Mouse (Mus musculus) limb, embryonic 11.5 days (tissue): ENCODE results near the gene Slc11a2. TPM values are rescaled to one million over a fixed set of nuclear protein-coding genes. Genes with fewer than 3 reads are reported as not detected.

Source experiments
- ATAC-seq: fragments of 200-750 bp; cut with Nextera tagmentation; 2 replicates; pipeline ENCODE4 v1.8.0; 2017; ENCODE audit warnings: low read depth; ENCODE audit not compliant: insufficient number of reproducible peaks, low FRiP score, low TSS enrichment
- DNase-seq: peaks from one replicate; pipeline ENCODE4 v3.0.0-alpha.2; 2015; ENCODE audit warnings: low spot score
- H3K27ac ChIP-seq: fragments of 300-500 bp; sonication (generic); replicated peaks from 2 replicates; pipeline ENCODE4 v1.5.1; 2014; ENCODE audit warnings: low read depth, mild to moderate bottlenecking, low read length
- H3K27me3 ChIP-seq: fragments of 300-500 bp; sonication (generic); 2 replicates; pipeline ENCODE4 v1.6.1; 2014; ENCODE audit warnings: mild to moderate bottlenecking, low read length, mixed read lengths; ENCODE audit not compliant: control insufficient read depth, insufficient read depth
- H3K36me3 ChIP-seq: fragments of 300-500 bp; sonication (generic); 2 replicates; pipeline ENCODE4 v1.6.1; 2014; ENCODE audit warnings: mild to moderate bottlenecking, low read length, moderate library complexity, mixed read lengths; ENCODE audit not compliant: control insufficient read depth, insufficient read depth
- H3K4me1 ChIP-seq: fragments of 300-500 bp; sonication (generic); 2 replicates; pipeline ENCODE4 v1.6.1; 2014; ENCODE audit warnings: low read length, mixed read lengths; ENCODE audit not compliant: control insufficient read depth, insufficient read depth
- H3K4me2 ChIP-seq: fragments of 300-500 bp; sonication (generic); 2 replicates; pipeline ENCODE4 v1.6.1; 2014; ENCODE audit warnings: low read depth, mild to moderate bottlenecking, moderate library complexity; ENCODE audit not compliant: severe bottlenecking
- H3K4me3 ChIP-seq: fragments of 300-500 bp; sonication (generic); 2 replicates; pipeline ENCODE4 v1.5.1; 2014; ENCODE audit warnings: low read depth, low read length
- H3K9ac ChIP-seq: fragments of 300-500 bp; sonication (generic); 2 replicates; pipeline ENCODE4 v1.6.1; 2014; ENCODE audit warnings: mild to moderate bottlenecking, low read length
- H3K9me3 ChIP-seq: fragments of 300-500 bp; sonication (generic); 2 replicates; pipeline ENCODE4 v1.6.1; 2016; ENCODE audit warnings: low read length; ENCODE audit not compliant: control insufficient read depth
- WGBS: fragments of 180-500 bp; shearing (Covaris S2); extraction: QIAGEN DNeasy Blood & Tissue Kit; methylation state at CpG from one replicate; pipeline ENCODE4 v1.1.7; 2014; 5-methylcytosine and 5-hydroxymethylcytosine counted together
- polyA plus RNA-seq: library from polyadenylated mRNA; unstranded; fragments of >200 nt; fragmentation: Nextera tagmentation; extraction: Ambion mirVana; gene quantifications from 2 replicates; pipeline ENCODE4 v1.2.1, GENCODE M21; 2014

The Slc11a2 gene
- polyA plus RNA-seq, 1 experiment from 2014 or later, result 19.5 TPM

DNA sequence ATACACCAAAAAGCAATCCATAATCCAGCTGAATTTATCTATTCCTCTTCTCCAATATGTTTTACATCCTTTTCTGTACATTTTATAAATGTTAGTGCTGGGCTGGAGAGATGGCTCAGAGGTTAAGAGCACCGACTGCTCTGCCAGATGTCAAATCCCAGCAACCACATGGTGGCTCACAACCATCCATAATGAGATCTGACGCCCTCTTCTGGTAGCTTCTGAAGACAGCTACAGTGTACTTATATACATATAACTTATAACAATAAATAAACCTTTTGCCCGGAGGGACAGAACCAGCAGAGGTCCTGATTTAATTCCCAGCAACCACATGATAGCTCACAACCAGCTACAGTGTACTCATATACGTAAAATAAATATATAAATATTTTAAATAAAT lies 23.7 kb upstream of the Slc11a2 start:
- Histone ChIP-seq H3K4me2 (no peak overlapping the region), H3K9ac (no peak overlapping the region), H3K36me3 (no peaks in the 10 kb centered on the region), H3K4me3 (no peak overlapping the region), H3K9me3 (no peaks in the 10 kb centered on the region), H3K27me3 (no peaks in the 10 kb centered on the region), H3K4me1 (no peaks in the 10 kb centered on the region), H3K27ac (no peak overlapping the region)
- ATAC-seq (no peak), DNase-seq (no peak)
- WGBS, result 74% methylated on average over 4 of the region's 4 CpGs

DNA sequence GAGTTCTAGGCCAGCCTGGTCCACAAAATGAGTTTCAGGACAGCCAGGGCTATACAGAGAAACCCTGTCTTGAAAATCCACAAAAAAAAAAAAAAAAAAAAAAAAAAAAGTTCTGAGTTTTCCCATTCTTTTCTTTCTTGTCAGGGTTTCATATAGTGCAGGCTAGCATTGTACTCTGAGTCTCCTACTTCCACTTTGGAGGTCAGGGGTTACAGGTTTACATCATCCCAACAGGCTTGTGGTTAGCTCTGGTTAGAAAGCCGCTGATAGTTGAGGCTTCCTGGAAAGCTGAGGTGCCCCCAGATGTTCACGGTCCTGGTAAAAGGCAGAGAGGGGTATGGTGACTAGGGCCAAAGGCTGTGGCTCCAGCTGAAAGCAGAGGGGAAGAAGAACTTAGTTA lies 22.0 kb upstream of the Slc11a2 start:
- H3K9ac ChIP-seq, result no peak overlapping the region
- no peak overlapping the region for H3K4me2 ChIP-seq
- H3K4me3 ChIP-seq, result no peak overlapping the region
- H3K4me1 ChIP-seq, result no peaks in the 10 kb centered on the region
- H3K36me3 ChIP-seq, result no peaks in the 10 kb centered on the region
- no peak overlapping the region for H3K27ac ChIP-seq
- no peaks in the 10 kb centered on the region for H3K27me3 ChIP-seq
- no peaks in the 10 kb centered on the region for H3K9me3 ChIP-seq
- 84% methylated on average over 2 of the region's 2 CpGs for WGBS
- DNase-seq (no peak), ATAC-seq (no peak)

DNA sequence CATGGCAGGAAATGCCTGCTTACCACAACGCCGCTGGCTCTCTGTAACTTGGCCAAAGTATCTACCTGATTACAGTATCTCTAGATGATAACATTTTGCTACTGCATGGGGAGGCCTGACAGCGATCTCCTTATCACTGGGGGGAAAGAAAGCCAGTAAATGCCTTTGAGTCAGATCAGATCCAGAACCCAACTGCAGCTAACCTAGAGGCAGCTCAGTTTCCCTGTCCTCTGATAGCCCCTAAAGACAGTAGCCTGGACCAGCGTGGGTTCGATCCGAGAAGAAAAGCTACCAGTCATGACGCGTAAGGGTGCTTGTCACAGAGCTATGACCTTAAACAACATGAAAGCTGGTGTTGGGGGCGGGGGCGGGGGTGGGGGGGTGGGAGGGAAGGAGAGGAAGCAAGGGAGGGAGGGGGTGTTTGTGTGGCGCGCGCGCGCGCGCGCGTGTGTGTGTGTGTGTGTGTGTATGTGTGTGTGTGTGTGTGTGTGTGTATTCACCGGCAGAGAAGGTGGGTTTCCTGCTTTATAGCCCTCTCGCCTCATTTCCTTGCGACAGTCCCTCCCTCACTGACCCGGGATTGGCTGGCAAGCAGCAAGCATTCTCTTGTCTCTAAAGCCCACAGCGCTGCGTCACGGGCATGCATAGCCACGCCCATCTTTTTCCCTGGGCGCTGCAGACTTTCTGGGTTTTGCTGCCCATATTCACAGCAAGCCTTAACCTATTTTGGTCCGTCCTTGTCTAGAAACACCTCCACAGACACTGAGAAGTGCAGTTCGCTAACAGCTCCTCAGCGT lies 18.5 kb upstream of the Slc11a2 start:
- ATAC-seq (peak; percentile 94), DNase-seq (peak; percentile 91)
- no peaks in the 10 kb centered on the region for H3K9me3 ChIP-seq
- no peaks in the 10 kb centered on the region for H3K4me1 ChIP-seq
- peak overlapping the region; percentile 44 for H3K4me2 ChIP-seq
- H3K4me3 ChIP-seq, result peak overlapping the region; percentile 21
- peak overlapping the region; percentile 1; the same call in 1 of the 2 replicates for H3K9ac ChIP-seq
- no peaks in the 10 kb centered on the region for H3K27me3 ChIP-seq
- H3K36me3 ChIP-seq, result no peaks in the 10 kb centered on the region
- H3K27ac ChIP-seq, result 0 out of 2 replicates have a peak overlapping the region, but pooled peaks have one; percentile 60
- WGBS, result 8% methylated on average over 21 of the region's 31 CpGs

DNA sequence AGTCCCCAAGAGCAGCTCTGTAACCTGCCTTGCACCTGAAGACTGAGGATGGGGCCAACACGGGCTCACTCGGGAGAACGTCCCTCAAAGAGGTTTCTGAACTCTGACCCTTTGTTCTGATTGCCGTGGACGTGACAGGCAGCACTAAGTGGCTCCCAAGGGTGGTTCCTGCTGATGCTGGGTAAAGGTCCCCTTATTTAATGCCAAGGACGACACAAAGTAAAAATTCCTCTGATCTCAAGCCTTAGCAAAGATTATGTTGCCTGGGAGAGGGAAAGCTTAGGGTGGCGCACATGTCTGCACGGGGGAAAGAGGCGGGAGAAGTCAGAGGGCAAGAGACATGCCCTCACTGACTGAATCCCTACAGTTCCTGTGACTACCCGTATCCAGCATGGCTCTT lies 11.6 kb upstream of the Slc11a2 start:
- H3K4me2 ChIP-seq, result no peak overlapping the region
- ATAC-seq, result no peak
- no peak overlapping the region for H3K4me3 ChIP-seq
- no peak overlapping the region for H3K9ac ChIP-seq
- H3K36me3 ChIP-seq, result no peaks in the 10 kb centered on the region
- no peaks in the 10 kb centered on the region for H3K27me3 ChIP-seq
- 75% methylated on average over 10 of the region's 10 CpGs for WGBS
- DNase-seq, result no peak
- H3K9me3 ChIP-seq, result no peaks in the 10 kb centered on the region
- H3K27ac ChIP-seq, result no peak overlapping the region
- H3K4me1 ChIP-seq, result no peaks in the 10 kb centered on the region

DNA sequence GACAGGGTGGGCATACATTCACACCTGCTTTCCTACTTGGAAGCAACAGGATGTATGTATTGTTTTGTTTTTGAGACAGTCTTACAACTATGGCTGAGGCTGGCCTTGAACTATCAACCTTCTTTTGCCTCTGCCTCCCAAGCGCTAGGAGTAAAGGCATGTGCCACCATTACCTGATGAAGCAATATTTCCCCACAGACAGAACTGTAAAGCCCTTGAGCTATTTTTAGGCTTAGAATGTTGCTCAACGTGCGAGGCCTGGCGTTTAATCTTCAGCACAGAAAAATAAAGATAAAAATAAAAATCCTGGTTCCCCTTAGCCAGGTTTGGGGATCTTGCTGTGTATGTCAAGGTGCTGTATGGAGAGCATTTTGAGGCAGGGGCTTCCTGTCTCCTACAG lies 11.2 kb upstream of the Slc11a2 start:
- no peak for ATAC-seq
- 90% methylated on average over 4 of the region's 4 CpGs for WGBS

DNA sequence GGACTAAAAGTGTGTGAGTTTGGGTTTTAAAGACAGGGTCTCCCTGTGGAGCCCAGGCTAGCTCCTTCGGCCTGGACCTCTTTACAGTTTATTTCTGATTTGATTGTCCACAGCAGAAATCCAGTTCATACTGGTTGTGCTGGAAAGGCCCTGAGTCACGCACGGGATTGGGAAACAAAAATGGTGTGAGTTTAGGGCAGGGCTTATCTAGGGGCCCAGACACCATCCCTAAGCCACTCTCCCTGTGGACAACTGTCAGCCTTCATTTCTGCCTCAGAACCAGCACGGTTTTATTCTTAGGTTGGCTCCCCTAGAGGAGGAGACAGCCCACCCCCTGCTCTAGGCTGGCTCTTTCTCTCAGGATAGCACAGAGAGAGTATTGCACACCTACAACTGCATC lies 8.4 kb upstream of the Slc11a2 start:
- WGBS, result 71% methylated on average over 4 of the region's 4 CpGs
- Histone ChIP-seq H3K27ac (no peak overlapping the region), H3K9ac (no peak overlapping the region), H3K4me3 (no peak overlapping the region), H3K4me2 (no peak overlapping the region), H3K9me3 (no peaks in the 10 kb centered on the region), H3K36me3 (no peaks in the 10 kb centered on the region), H3K4me1 (no peaks in the 10 kb centered on the region), H3K27me3 (no peaks in the 10 kb centered on the region)
- DNase-seq, result no peak
- ATAC-seq, result no peak

More for the DNA sequence above, 11.2 kb upstream of the Slc11a2 start:
- H3K27ac ChIP-seq, result no peak overlapping the region
- no peak overlapping the region for H3K4me3 ChIP-seq
- DNase-seq, result no peak
- H3K4me2 ChIP-seq, result no peak overlapping the region
- no peak overlapping the region for H3K9ac ChIP-seq
- no peaks in the 10 kb centered on the region for H3K4me1 ChIP-seq
- no peaks in the 10 kb centered on the region for H3K36me3 ChIP-seq
- H3K27me3 ChIP-seq, result no peaks in the 10 kb centered on the region
- no peaks in the 10 kb centered on the region for H3K9me3 ChIP-seq

DNA sequence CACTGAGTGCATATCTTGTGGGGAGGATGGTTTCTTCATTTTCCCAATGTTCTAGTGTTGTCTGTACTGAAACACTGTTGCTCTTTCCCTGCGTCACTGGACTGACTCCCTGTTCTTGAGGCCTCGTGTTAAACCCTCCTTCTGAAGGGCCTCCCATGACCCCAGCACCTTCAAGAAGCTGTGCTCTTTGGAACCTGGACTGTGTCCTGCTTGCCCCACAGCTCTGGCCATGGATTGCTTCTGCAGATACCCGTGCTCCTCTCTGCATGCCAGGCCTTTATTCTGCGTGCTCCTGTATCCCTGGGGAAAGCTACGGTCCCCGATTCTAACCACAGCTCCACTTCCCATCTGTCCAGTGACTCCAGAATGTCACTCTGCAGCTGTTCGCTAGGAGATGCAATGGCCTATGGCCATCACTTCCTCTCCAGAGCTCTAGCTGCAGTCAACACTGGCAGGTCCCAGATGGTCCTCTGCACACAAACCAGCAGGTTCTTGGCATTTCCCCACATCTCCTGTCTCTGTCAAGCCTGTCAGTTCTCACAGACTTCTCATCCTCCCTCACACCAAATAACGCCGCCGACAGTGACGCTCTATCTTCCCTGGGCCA lies 5.2 kb upstream of the Slc11a2 start:
- no peaks in the 10 kb centered on the region for H3K27me3 ChIP-seq
- H3K9ac ChIP-seq, result no peak overlapping the region; the same call in 1 of the 2 replicates
- no peak overlapping the region for H3K4me3 ChIP-seq
- no peaks in the 10 kb centered on the region for H3K4me1 ChIP-seq
- no peaks in the 10 kb centered on the region for H3K9me3 ChIP-seq
- H3K27ac ChIP-seq, result no peak overlapping the region
- 77% methylated on average over 11 of the region's 11 CpGs for WGBS
- no peak overlapping the region for H3K4me2 ChIP-seq
- no peaks in the 10 kb centered on the region for H3K36me3 ChIP-seq
- no peak for ATAC-seq
- no peak for DNase-seq

DNA sequence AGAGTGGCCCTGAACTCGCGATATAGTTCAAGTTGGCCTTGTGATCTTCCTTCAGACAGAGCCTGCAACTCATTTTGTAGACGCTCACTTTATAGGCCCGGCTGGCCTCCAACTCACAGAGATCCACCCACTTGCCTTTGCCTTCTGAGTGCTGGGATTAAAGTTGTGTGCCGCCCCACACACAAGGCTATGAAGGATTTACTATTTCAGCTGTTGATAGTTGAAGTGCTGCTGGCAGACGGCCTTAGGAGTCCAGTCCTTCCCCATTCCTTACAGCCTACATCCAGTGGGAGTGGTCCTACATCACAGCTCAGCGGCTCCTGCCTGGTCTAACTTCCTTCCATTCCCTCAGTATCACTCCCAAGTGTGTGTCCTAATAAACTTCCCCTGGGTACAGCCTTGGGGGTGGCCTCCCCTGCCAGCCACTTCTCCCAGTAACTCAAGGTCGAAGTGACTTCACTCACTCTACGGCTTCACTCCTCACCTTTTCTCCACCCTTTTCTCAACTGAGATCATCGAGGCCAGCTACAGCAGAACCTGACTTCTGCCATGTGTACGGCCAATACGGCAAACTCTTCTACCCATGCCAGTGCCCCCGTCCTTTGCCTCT lies 3.5 kb upstream of the Slc11a2 start:
- Histone ChIP-seq H3K4me3 (no peak overlapping the region), H3K27me3 (no peaks in the 10 kb centered on the region), H3K9ac (no peak overlapping the region), H3K4me2 (no peak overlapping the region), H3K27ac (no peak overlapping the region), H3K4me1 (0 out of 2 replicates have a peak, but pooled peaks cover 11% of the 10 kb centered on the region), H3K9me3 (no peaks in the 10 kb centered on the region), H3K36me3 (no peaks in the 10 kb centered on the region)
- ATAC-seq (no peak), DNase-seq (no peak)
- 65% methylated on average over 13 of the region's 13 CpGs for WGBS
